Mouse (Mus musculus): ENCODE data around the gene Bin2.
"Not testable (repeated sequence)": the region's sequence is repeated elsewhere in the genome, so short reads cannot be mapped to it uniquely, and the experiment has no call there.

Bin2 gene

GRCm38 (mm10) chr15:100621671-100622070 is 47.7 kb downstream of the Bin2 start:
- not testable (repeated sequence) for DNase-seq (ENCODE audit: low read depth in 2 of 2, low spot score in 2 of 2)

GRCm38 (mm10) chr15:100619200-100619599 is 50.2 kb downstream of the Bin2 start:
- DNase-seq (ENCODE audit: low read depth in 2 of 2, low spot score in 2 of 2) = no peak

- DNase-seq (ENCODE audit: low read depth in 2 of 2, low spot score in 2 of 2) = no peak
These were observed 53.1 kb downstream of the Bin2 start for GRCm38 (mm10) chr15:100616221-100616620.

- peak; percentile 66 to 72 for DNase-seq (ENCODE audit: low read depth in 2 of 2, low spot score in 2 of 2)
These were observed 53.5 kb downstream of the Bin2 start for GRCm38 (mm10) chr15:100615825-100616220.

GRCm38 (mm10) chr15:100614996-100615824 is 54.1 kb downstream of the Bin2 start, which contains the start of gene Dazap2:
TSS of gene Dazap2 (plus strand) at chr15:100615349.
- DNase-seq (ENCODE audit: low read depth in 2 of 2, low spot score in 2 of 2) = peak; percentile 98

DNA sequence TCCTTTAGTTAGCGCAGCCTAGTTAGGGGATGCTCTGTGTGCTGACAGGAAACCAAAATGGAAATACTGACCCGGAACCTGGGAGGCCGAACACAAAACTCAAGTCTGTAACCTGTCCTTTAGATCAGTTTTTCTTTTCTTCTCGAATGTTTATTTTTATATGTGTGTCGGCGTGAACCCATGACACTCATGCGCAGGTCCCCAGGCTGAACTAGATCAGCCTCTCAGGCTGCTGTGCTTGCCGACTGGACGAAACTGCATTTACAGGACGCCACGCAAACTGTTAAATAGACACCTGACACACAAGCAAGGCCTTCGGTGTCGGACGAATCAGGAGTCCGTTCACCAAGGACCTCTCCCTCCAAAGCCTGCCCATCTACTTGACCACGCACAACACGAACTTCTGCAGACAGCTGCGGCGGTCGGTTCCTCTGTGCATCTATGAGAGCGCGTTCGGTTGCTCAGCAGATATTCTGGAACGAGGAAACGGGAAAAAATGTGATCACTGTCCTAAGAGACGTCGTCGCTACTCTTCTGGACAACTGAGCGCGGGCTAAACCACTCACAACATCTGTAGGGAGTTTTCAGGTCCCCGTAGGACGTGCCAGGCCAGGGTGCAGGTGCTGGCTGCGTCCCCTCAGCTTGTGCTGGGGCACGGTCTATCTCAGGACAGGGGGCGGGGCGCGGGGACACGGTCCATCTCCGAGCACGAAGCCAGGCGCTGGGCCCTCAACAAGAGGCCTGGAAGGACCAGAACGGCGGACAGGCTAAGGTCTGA is 54.9 kb downstream of the Bin2 start:
- DNase-seq (ENCODE audit: low read depth in 2 of 2, low spot score in 2 of 2) = no peak

DNA sequence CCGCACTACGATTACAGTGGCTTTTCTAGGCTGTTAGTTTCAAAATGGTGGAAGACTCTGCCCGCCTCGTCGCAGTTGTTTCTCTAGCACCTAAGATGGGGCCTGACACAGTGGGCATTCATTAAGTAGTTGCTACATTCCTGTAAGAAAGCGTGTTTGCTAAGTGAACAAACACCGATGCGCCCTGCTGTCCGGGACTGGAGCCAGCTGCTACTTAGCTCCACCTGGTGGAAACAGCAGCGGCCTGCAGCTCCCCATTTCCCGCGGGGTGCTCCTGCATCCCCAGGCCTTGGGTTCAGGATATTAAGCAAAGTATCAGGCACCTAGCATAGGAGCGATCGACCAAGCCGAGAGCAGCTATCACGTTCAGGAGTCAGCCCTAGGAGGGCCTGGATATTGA is 55.8 kb downstream of the Bin2 start:
- DNase-seq (ENCODE audit: low read depth in 2 of 2, low spot score in 2 of 2) = peak; percentile 64

DNA sequence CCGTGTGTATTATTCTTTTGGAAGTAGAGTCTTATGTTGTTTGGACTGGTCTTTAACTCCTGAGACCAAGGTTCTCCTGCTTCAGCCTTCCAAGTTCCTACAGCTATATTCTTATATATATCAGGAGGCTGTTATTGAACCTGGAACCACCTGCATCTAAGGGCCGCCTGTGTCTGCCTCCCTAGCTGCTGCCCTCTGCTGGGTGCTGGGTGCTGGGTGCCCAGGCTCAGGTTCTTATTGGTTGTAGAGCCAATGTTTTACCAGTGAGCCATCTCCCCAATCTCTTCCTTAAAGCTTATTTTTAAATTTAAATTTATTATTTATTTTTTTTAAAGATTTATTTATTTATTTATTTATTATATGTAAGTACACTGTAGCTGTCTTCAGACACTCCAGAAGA is 56.9 kb downstream of the Bin2 start:
- peak in 1 of 2 experiments; percentile 44 for DNase-seq (ENCODE audit: low read depth in 2 of 2, low spot score in 2 of 2)

- no peak for DNase-seq (ENCODE audit: low read depth in 2 of 2, low spot score in 2 of 2)
These were observed 57.4 kb downstream of the Bin2 start for GRCm38 (mm10) chr15:100611951-100612350.

DNA sequence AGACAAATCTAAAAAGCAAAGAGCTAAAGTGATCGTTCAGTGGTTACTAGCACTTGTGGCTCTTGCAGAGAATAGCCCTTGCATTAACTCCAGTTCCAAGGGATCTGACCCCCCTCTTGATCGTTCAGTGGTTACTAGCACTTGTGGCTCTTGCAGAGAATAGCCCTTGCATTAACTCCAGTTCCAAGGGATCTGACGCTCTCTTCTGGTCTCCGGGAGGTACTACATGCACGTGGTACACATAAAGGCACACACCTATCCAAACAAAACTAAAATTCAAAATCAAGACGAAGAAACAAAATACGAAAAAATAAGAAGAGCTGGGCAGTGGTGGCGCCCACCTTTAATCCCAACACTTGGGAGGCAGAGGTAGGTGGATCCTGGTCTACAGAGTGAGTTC is 62.7 kb downstream of the Bin2 start:
- DNase-seq (ENCODE audit: low read depth in 2 of 2, low spot score in 2 of 2) = not testable (repeated sequence)

DNA sequence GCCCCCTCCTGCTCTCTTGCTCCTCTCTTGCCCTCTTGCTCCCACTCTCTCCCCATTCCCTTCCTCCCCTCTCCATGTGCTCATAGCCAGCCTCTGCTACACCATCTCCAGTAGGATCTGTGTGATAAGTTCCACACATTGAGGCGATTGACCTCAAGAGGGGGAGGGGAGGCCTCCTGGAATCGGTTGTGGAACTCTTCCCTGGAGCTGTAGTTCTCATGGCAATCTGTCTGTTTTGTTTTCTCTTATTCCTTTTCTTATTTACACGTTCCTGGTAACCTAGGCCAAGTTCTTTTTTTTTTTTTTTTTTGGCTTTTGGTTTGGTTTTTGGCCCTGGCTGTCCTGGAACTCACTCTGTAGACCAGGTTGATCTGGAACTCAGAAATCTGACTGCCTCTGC is 67.7 kb downstream of the Bin2 start:
- no peak for DNase-seq (ENCODE audit: low read depth in 2 of 2, low spot score in 2 of 2)

GRCm38 (mm10) chr15:100600696-100601272 is 68.6 kb downstream of the Bin2 start:
- DNase-seq (ENCODE audit: low read depth in 2 of 2, low spot score in 2 of 2) = no peak

GRCm38 (mm10) chr15:100600047-100600695 is 69.2 kb downstream of the Bin2 start:
- peak; percentile 52 to 73 for DNase-seq (ENCODE audit: low read depth in 2 of 2, low spot score in 2 of 2)

DNA sequence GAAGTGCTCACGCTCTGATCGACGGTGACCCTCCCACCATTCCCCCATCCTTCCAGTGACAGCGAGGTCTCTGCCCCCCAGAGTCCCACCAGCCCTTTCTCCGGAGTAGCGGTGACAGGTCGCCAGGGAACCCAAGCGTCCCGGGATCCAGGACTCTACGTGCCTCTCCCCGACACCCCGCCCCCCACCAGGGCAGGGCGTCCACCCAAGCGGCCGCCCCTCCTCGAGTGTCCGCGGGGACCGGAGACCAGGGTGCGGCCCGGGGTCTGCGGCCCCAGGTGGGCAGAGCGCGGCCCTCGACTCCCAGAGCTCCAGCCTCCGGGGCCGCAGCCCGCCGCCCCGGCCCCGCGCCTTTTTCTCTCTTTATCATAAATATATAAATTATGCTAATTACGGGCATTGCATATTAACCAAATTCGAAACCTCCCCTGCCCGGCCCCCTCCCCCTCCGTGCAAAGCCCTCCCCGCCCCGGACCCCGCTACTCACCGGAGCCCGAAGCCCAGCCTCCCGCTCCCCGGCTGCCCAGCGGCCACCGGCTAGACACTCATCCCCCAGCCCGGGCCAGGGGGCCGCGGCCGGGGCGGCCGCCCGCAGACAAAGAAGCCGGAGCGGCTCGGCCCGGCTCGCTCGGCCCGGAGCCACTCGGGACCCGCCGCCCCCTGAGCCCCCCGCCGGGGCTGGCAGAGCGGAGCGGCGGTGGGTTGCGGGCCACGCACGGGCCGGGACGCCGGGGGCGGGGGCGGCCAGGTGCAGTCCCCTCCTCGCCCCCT is 69.9 kb downstream of the Bin2 start, which contains the start of gene Pou6f1:
Gene Pou6f1 (minus strand): TSS at position 709 of the 771 bp plus-strand sequence.
- DNase-seq (ENCODE audit: low read depth in 2 of 2, low spot score in 2 of 2) = no peak

GRCm38 (mm10) chr15:100598883-100599275 is 70.5 kb downstream of the Bin2 start:
- peak in 1 of 2 experiments; percentile 35 for DNase-seq (ENCODE audit: low read depth in 2 of 2, low spot score in 2 of 2)

DNA sequence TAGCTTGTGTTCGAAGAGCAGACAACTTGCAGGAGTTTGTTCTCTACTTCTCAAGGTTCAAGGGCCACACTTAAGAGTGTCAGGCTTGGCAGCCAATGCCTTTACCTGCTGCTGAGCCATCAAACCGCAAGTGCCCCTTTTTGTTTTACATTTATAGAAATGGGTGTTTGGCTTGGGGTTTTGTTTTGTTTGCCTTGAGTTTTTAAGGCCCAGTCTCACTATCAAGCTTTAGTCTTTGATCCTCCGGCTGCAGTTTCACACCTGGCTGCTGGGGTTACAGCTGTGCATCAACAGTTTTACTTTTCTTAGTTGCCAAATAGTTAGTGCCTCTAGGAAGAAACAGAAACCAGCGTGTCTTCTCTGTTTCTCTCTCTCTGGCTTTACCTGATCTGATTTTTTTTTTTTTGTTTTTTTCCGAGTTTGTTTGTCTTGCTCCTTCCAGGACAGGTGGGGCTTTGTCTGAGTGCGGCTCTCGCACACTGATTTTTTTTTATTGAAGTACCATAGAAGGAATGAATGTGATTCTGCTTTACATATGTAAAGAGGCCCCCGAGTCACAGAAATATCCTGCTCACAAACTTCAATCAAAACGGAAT is 71.0 kb downstream of the Bin2 start:
- DNase-seq (ENCODE audit: low read depth in 2 of 2, low spot score in 2 of 2) = peak in 1 of 2 experiments; percentile 49

DNA sequence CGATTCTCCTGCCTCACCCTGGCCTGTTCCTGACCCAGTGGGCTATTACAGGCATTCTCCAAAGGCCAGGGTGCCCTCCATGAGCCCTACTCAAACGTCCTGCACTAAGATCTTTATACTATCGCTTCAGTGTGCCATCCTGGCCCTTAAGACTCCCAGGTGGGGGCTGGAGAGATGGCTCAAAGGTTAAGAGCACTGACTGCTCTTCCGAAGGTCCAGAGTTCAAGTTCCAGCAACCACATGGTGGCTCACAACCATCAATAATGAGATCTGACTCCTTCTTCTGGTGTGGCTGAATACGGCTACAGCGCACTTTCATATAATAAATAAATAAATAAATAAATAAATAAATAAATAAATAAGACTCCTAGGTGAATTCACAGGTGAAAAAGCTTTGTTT is 76.5 kb downstream of the Bin2 start:
- DNase-seq (ENCODE audit: low read depth in 2 of 2, low spot score in 2 of 2) = no peak
